Mouse (Mus musculus): ENCODE measurements around the gene Fpgs.

Gene Fpgs

GRCm38 (mm10) chr2:32724149-32724548 is 20.2 kb upstream of the Fpgs start:
- no peak for DNase-seq

- no peak for DNase-seq
These were observed 18.6 kb upstream of the Fpgs start for GRCm38 (mm10) chr2:32722581-32722980.

- no peak for DNase-seq
These were observed 18.1 kb upstream of the Fpgs start for GRCm38 (mm10) chr2:32722046-32722445.

- peak; percentile 64 for DNase-seq
These were observed 16.8 kb upstream of the Fpgs start, which contains the start of gene Sh2d3c for GRCm38 (mm10) chr2:32720681-32721229. Gene Sh2d3c, plus strand, starts transcription at chr2:32721055.

GRCm38 (mm10) chr2:32720053-32720452 is 16.1 kb upstream of the Fpgs start:
- no peak for DNase-seq

- no peak for DNase-seq
These were observed 14.8 kb upstream of the Fpgs start for GRCm38 (mm10) chr2:32718761-32719160.

- DNase-seq = peak; percentile 79
These were observed 11.1 kb upstream of the Fpgs start for GRCm38 (mm10) chr2:32714987-32715425.

GRCm38 (mm10) chr2:32714117-32714986 is 10.4 kb upstream of the Fpgs start:
- DNase-seq = peak; percentile 18

GRCm38 (mm10) chr2:32712934-32713817 is 9.2 kb upstream of the Fpgs start, which contains the start of gene Cdk9:
Gene Cdk9, minus strand, starts transcription at chr2:32713076.
- DNase-seq = peak; percentile 94

GRCm38 (mm10) chr2:32712586-32712933 is 8.6 kb upstream of the Fpgs start:
- peak; percentile 95 for DNase-seq

- DNase-seq = peak; percentile 71
These were observed 8.2 kb upstream of the Fpgs start for GRCm38 (mm10) chr2:32712108-32712551.

- no peak for DNase-seq
These were observed 7.5 kb upstream of the Fpgs start for GRCm38 (mm10) chr2:32711301-32712056.

GRCm38 (mm10) chr2:32710425-32710824 is 6.5 kb upstream of the Fpgs start:
- peak; percentile 58 for DNase-seq

GRCm38 (mm10) chr2:32709521-32710137 is 5.7 kb upstream of the Fpgs start:
- no peak for DNase-seq

- DNase-seq = peak; percentile 47
These were observed 4.7 kb upstream of the Fpgs start for GRCm38 (mm10) chr2:32708643-32709042.

GRCm38 (mm10) chr2:32706971-32707370 is 3.0 kb upstream of the Fpgs start:
- no peak for DNase-seq

GRCm38 (mm10) chr2:32705018-32705417 is 1.1 kb upstream of the Fpgs start:
- no peak for DNase-seq

GRCm38 (mm10) chr2:32703046-32703445 is 899 bp downstream of the Fpgs start:
- DNase-seq = no peak

GRCm38 (mm10) chr2:32700966-32701743 is 2.8 kb downstream of the Fpgs start:
- DNase-seq = no peak

- DNase-seq = no peak
These were observed 4.3 kb downstream of the Fpgs start for GRCm38 (mm10) chr2:32699680-32700079.

GRCm38 (mm10) chr2:32694691-32695090 is 9.3 kb downstream of the Fpgs start:
- DNase-seq = no peak

Measured in lung, postnatal 36 days (tissue).